Comparison of ENCODE assay signal across 8 mouse cellular contexts in the genomic region with DNA sequence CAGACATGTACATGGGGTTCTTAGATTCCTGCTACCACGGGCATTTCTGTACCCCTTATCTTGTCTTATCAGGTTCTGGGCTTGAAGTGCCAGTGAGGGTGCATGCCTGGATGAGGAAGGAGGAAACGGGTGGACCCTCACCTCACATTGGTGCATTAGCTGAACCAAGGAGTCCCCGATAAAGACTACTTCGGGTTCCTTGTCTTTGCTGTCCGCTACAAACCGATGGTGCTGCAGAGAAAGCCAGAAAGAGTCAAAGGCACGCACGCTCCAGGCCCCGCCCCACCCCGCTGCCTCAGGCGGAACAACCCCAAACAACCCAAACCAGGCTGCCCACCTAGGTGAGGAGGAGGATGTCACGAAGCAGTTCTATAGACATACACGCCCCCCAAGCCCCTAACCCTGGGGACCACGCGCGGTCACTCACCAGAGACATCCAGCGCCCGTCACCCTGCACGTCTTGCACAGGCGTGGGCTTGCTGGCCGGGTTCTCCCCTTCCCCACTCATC. TPM values are rescaled to one million over a fixed set of nuclear protein-coding genes. Genes with fewer than 3 reads are reported as not detected.
DNase-seq lines count a peak whose midpoint lies in the region; ATAC-seq and TF ChIP-seq lines count a peak whose summit lies in the region.

No protein-coding gene starts in this region.

- no peaks in the 10 kb centered on the region for H3K9me3 ChIP-seq in liver, embryonic 13.5 days (replicated peaks)
- H3K9me3 ChIP-seq in neural tube, embryonic 15.5 days (replicated peaks): no peaks in the 10 kb centered on the region

- peaks cover 2% of the 10 kb centered on the region; the same call in 1 of the 2 replicates for H3K36me3 ChIP-seq in liver, adult 2 months (ENCODE audit: control insufficient read depth, insufficient read depth, low read length)
- H3K36me3 ChIP-seq in liver, embryonic 13.5 days: peaks cover 30% of the 10 kb centered on the region
- peaks cover 42% of the 10 kb centered on the region for H3K36me3 ChIP-seq in neural tube, embryonic 15.5 days

- no peak for TF ChIP-seq POLR2A in liver, adult 2 months (IDR thresholded peaks at IDR 0.05; ENCODE audit: extremely low read depth, insufficient read depth, low read length)

- no peaks in the 10 kb centered on the region for H3K27me3 ChIP-seq in liver, adult 2 months (ENCODE audit: control insufficient read depth, insufficient read depth, low read length)
- H3K27me3 ChIP-seq in liver, embryonic 13.5 days: no peaks in the 10 kb centered on the region
- H3K27me3 ChIP-seq in neural tube, embryonic 15.5 days (replicated peaks): no peaks in the 10 kb centered on the region

- no peak overlapping the region for H3K27ac ChIP-seq in liver, adult 2 months (replicated peaks; ENCODE audit: insufficient read depth, low read depth, low read length)
- peak overlapping the region; percentile 67; the same call in 1 of the 2 replicates for H3K27ac ChIP-seq in liver, embryonic 13.5 days
- H3K27ac ChIP-seq in neural tube, embryonic 15.5 days (replicated peaks): peak overlapping the region; percentile 98

- 8% methylated on average over 21 of the region's 21 CpGs for WGBS in liver, adult 2 months
- WGBS in liver, embryonic 13.5 days (ENCODE audit: insufficient replicate concordance): 1% methylated on average over 21 of the region's 21 CpGs
- 2% methylated on average over 21 of the region's 21 CpGs for whole genome bisulfite sequencing in neural tube, embryonic 15.5 days

- H3K4me1 ChIP-seq in liver, adult 2 months (ENCODE audit: control insufficient read depth, insufficient read depth, low read length): peaks cover 3% of the 10 kb centered on the region
- peaks cover 24% of the 10 kb centered on the region for H3K4me1 ChIP-seq in liver, embryonic 13.5 days (replicated peaks)
- peaks cover 39% of the 10 kb centered on the region for H3K4me1 ChIP-seq in neural tube, embryonic 15.5 days

- peak overlapping the region; percentile 98 for H3K4me2 ChIP-seq in liver, embryonic 13.5 days
- H3K4me2 ChIP-seq in neural tube, embryonic 15.5 days: peak overlapping the region; percentile 66

- DNase-seq in liver, adult 2 months (ENCODE audit: extremely low read depth, low read depth, low spot score): no peak
- no peak for DNase-seq in liver
- DNase-seq in adipocyte (ENCODE audit: low spot score): peak; percentile 22
- no peak for DNase-seq in liver, embryonic 13.5 days
- DNase-seq in right cerebral cortex, postnatal 36 days (ENCODE audit: low spot score in 2 of 2): no peak
- DNase-seq in gastrocnemius, postnatal 25 days: no peak

- H3K4me3 ChIP-seq in liver, adult 2 months (ENCODE audit: insufficient read depth, low read depth, low read length): peak overlapping the region; percentile 65
- H3K4me3 ChIP-seq in liver, embryonic 13.5 days (replicated peaks): peak overlapping the region; percentile 73
- H3K4me3 ChIP-seq in neural tube, embryonic 15.5 days (replicated peaks): peak overlapping the region; percentile 79

- no peaks in the 10 kb centered on the region for H3K79me2 ChIP-seq in liver, adult 2 months (ENCODE audit: control insufficient read depth, insufficient read depth, low read length)

- peak; percentile 29 for ATAC-seq in granulocyte monocyte progenitor cell, adult 5-6 weeks (replicated peaks; ENCODE audit: poor library complexity, severe bottlenecking)
- peak; percentile 29; the same call in 1 of the 2 replicates for ATAC-seq in liver, embryonic 13.5 days (ENCODE audit: low read depth)
- peak; percentile 48 for ATAC-seq in neural tube, embryonic 15.5 days (ENCODE audit: low FRiP score)

- peak overlapping the region; percentile 68 for H3K9ac ChIP-seq in liver, adult 2 months (ENCODE audit: low read depth, low read length)
- peak overlapping the region; percentile 77 for H3K9ac ChIP-seq in liver, embryonic 13.5 days
- peak overlapping the region; percentile 84 for H3K9ac ChIP-seq in neural tube, embryonic 15.5 days (replicated peaks)

- no peak for TF ChIP-seq CTCF in liver, adult 2 months (IDR thresholded peaks at IDR 0.05; ENCODE audit: low read depth, low read length)

RNA-seq across cellular contexts. Expression of gene Pafah1b3, which starts 0.8 kb away (rescaled TPM):
- 3.7 and 6.0 TPM in 2 replicates for total RNA-seq in liver, adult 2 months (2014; rRNA removed)
- polyA plus RNA-seq in liver, adult 2 months (2012; rRNA removed): 8.4 and 10.0 TPM in 2 replicates
- 17.2 and 41.6 TPM in 2 replicates for total RNA-seq in granulocyte monocyte progenitor cell, adult 5-6 weeks (2014; fragmentation: Nextera tagmentation)
- total RNA-seq in granulocyte monocyte progenitor cell, adult 5-6 weeks (2017): 16.1 and 17.4 TPM in 2 replicates
- polyA plus RNA-seq in liver, embryonic 13.5 days (2015; fragmentation: Nextera tagmentation; extraction: Ambion mirVana): 29.3 and 31.6 TPM in 2 replicates
- polyA plus RNA-seq in neural tube, embryonic 15.5 days (2015; fragmentation: Nextera tagmentation; extraction: Ambion mirVana): 458 and 569 TPM in 2 replicates
- total RNA-seq in gastrocnemius, postnatal 25 days (2021): 1 to 10 TPM; 1.4 to 1.5 TPM

RNA-seq across cellular contexts. Expression of gene Prr19, which starts 4.2 kb away (rescaled TPM):
- total RNA-seq in liver, adult 2 months (2014; rRNA removed): not detected in 2 replicates
- polyA plus RNA-seq in liver, adult 2 months (2012; rRNA removed): not detected in 2 replicates
- not detected in 2 replicates for total RNA-seq in granulocyte monocyte progenitor cell, adult 5-6 weeks (2014; fragmentation: Nextera tagmentation)
- total RNA-seq in granulocyte monocyte progenitor cell, adult 5-6 weeks (2017): not detected in 2 replicates
- polyA plus RNA-seq in liver, embryonic 13.5 days (2015; fragmentation: Nextera tagmentation; extraction: Ambion mirVana): not detected in 2 replicates
- 3.0 and 3.5 TPM in 2 replicates for polyA plus RNA-seq in neural tube, embryonic 15.5 days (2015; fragmentation: Nextera tagmentation; extraction: Ambion mirVana)
- total RNA-seq in gastrocnemius, postnatal 25 days (2021): not detected

RNA-seq across cellular contexts. Expression of gene Tmem145, which starts 8.9 kb away (rescaled TPM):
- total RNA-seq in liver, adult 2 months (2014; rRNA removed): not detected in 2 replicates
- polyA plus RNA-seq in liver, adult 2 months (2012; rRNA removed): not detected in 2 replicates
- total RNA-seq in granulocyte monocyte progenitor cell, adult 5-6 weeks (2014; fragmentation: Nextera tagmentation): not detected in 2 replicates
- total RNA-seq in granulocyte monocyte progenitor cell, adult 5-6 weeks (2017): not detected in 2 replicates
- polyA plus RNA-seq in liver, embryonic 13.5 days (2015; fragmentation: Nextera tagmentation; extraction: Ambion mirVana): 0.10 TPM in 1 of 2 replicates, not detected in the other
- 73.5 and 98.1 TPM in 2 replicates for polyA plus RNA-seq in neural tube, embryonic 15.5 days (2015; fragmentation: Nextera tagmentation; extraction: Ambion mirVana)
- total RNA-seq in gastrocnemius, postnatal 25 days (2021): not detected

RNA-seq across cellular contexts. Expression of gene Megf8, which starts 20.0 kb away (rescaled TPM):
- total RNA-seq in liver, adult 2 months (2014; rRNA removed): 1.5 and 2.6 TPM in 2 replicates
- 5.1 and 5.4 TPM in 2 replicates for polyA plus RNA-seq in liver, adult 2 months (2012; rRNA removed)
- 3.1 and 5.0 TPM in 2 replicates for total RNA-seq in granulocyte monocyte progenitor cell, adult 5-6 weeks (2014; fragmentation: Nextera tagmentation)
- total RNA-seq in granulocyte monocyte progenitor cell, adult 5-6 weeks (2017): 3.2 and 4.0 TPM in 2 replicates
- polyA plus RNA-seq in liver, embryonic 13.5 days (2015; fragmentation: Nextera tagmentation; extraction: Ambion mirVana): 1.0 and 1.2 TPM in 2 replicates
- polyA plus RNA-seq in neural tube, embryonic 15.5 days (2015; fragmentation: Nextera tagmentation; extraction: Ambion mirVana): 19.3 and 22.7 TPM in 2 replicates
- 10 to 100 TPM; 15.5 to 18.7 TPM for total RNA-seq in gastrocnemius, postnatal 25 days (2021)

RNA-seq across cellular contexts. Expression of gene Cic, which starts 29.5 kb away (rescaled TPM):
- total RNA-seq in liver, adult 2 months (2014; rRNA removed): 5.3 and 8.3 TPM in 2 replicates
- polyA plus RNA-seq in liver, adult 2 months (2012; rRNA removed): 18.3 and 23.3 TPM in 2 replicates
- 130 and 136 TPM in 2 replicates for total RNA-seq in granulocyte monocyte progenitor cell, adult 5-6 weeks (2014; fragmentation: Nextera tagmentation)
- 25.1 and 31.3 TPM in 2 replicates for total RNA-seq in granulocyte monocyte progenitor cell, adult 5-6 weeks (2017)
- polyA plus RNA-seq in liver, embryonic 13.5 days (2015; fragmentation: Nextera tagmentation; extraction: Ambion mirVana): 9.7 and 10.4 TPM in 2 replicates
- 33.3 and 37.2 TPM in 2 replicates for polyA plus RNA-seq in neural tube, embryonic 15.5 days (2015; fragmentation: Nextera tagmentation; extraction: Ambion mirVana)
- 10 to 100 TPM; 29.0 to 30.4 TPM for total RNA-seq in gastrocnemius, postnatal 25 days (2021)
